Mouse (Mus musculus): ENCODE results near the gene Gpr160. TPM values are rescaled to one million over a fixed set of nuclear protein-coding genes. Genes with fewer than 3 reads are reported as not detected.

Gene Gpr160
- polyA plus RNA-seq (2014; fragmentation: Illumina TruSeq; extraction: RNeasy Lipid Tissue Mini Kit (QIAGEN cat#74804)): 2.5 TPM

DNA sequence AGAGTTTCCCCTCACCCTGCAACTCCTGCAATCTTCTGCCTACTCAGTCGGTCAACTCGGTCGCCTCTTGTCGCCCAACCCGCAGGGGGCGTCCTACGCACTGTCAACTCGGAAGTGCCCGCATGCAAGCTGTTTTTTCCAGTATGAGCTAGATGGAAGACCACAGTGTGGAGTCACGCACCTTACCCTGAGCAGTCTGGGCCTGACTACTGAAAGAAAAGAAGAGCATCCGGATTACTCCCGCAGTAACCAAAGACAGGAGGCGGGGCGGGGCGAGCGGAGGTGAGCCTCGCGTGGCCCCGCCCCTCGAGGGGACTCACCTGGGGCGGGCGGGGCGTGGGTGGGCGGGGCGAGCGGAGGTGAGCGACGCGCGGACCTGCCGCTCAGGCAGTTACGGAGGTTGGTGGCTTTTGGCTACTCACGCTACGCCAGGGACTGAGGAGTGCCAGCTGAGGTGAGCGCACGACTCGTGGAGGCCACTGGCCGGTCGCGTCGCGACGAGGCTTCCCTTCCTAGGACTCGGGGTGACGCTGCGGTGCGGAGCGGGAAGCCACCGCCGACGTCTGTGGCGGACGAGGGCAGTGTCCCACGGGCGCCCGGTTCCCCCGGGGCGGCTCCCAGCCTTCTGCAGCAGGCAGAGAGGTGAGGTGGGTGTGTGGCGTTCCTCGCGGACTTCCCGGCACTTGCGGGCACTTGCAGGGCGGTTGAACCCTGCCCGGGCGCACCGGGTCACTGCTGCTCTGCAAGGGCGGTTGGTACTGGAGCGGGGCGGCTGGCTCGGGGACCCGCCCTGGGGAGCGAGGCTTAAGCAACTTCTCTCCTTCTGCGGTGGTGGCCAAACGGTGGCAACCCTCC, at the start of gene Gpr160:
TSS of gene Gpr160 (plus strand) at position 347 of the 855 bp plus-strand sequence.

Other genes starting within 250 kb of the Gpr160 start
- not detected for gene Lrriq4, start 211.4 kb upstream of the Gpr160 start, polyA plus RNA-seq (2014; fragmentation: Illumina TruSeq; extraction: RNeasy Lipid Tissue Mini Kit (QIAGEN cat#74804))
- gene Lrrc34, start 208.1 kb upstream of the Gpr160 start, polyA plus RNA-seq (2014; fragmentation: Illumina TruSeq; extraction: RNeasy Lipid Tissue Mini Kit (QIAGEN cat#74804)): 11.6 TPM
- 0.51 TPM for gene Lrrc31, start 156.1 kb upstream of the Gpr160 start, polyA plus RNA-seq (2014; fragmentation: Illumina TruSeq; extraction: RNeasy Lipid Tissue Mini Kit (QIAGEN cat#74804))
- gene Samd7, start 109.7 kb upstream of the Gpr160 start, polyA plus RNA-seq (2014; fragmentation: Illumina TruSeq; extraction: RNeasy Lipid Tissue Mini Kit (QIAGEN cat#74804)): 1.1 TPM
- 302 TPM for gene Sec62, start 63.1 kb upstream of the Gpr160 start, polyA plus RNA-seq (2014; fragmentation: Illumina TruSeq; extraction: RNeasy Lipid Tissue Mini Kit (QIAGEN cat#74804))
- 53.8 TPM for gene Phc3, start 113.5 kb downstream of the Gpr160 start, polyA plus RNA-seq (2014; fragmentation: Illumina TruSeq; extraction: RNeasy Lipid Tissue Mini Kit (QIAGEN cat#74804))
- 101 TPM for gene Prkci, start 139.8 kb downstream of the Gpr160 start, polyA plus RNA-seq (2014; fragmentation: Illumina TruSeq; extraction: RNeasy Lipid Tissue Mini Kit (QIAGEN cat#74804))
- gene Skil, start 239.1 kb downstream of the Gpr160 start, polyA plus RNA-seq (2014; fragmentation: Illumina TruSeq; extraction: RNeasy Lipid Tissue Mini Kit (QIAGEN cat#74804)): 75.7 TPM

Measured in ovary, adult 10 weeks (tissue).